Mouse (Mus musculus): Measurements from ENCODE around the gene Rock2.

DNA sequence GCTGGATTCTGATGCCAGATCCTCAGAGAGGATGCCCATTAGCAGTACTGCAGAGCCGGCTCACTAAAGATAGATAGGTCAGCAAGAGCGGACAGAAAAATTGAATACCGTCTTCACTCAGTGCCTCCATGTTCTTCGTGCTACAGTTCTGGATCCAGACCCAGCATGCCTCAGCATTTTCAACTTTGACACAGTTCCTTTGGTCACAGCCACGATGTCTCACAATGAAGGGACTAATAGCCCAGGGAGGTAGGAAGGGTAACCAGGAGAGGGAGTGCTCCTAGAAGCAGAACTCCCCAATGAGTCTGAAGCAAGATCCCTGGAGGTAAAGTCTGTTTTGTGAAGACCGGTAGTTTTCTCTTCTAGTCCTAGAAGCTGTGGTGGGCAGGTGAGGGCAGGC is 26.1 kb upstream of the Rock2 start:
- TF ChIP-seq CTCF (IDR thresholded peaks at IDR 0.05; ENCODE audit: low read depth, low read length), result no peak
- TF ChIP-seq GATA1 (IDR thresholded peaks at IDR 0.05; ENCODE audit: borderline replicate concordance, low read length), result no peak
- TF ChIP-seq POLR2AphosphoS5 (IDR thresholded peaks at IDR 0.05; ENCODE audit: insufficient replicate concordance, low read depth, low read length), result no peak
- no peak for TF ChIP-seq GATA2 (IDR thresholded peaks at IDR 0.05; ENCODE audit: borderline replicate concordance, low read depth, low read length)
